Mouse (Mus musculus) hindbrain, embryonic 14.5 days (tissue): ENCODE measurements at regions not wholly inside any gene's neighbourhood (a gene's known extent, or its start where the extent isn't known, plus 50 kb on each side); places are given as distances from the start of the nearest gene placed in this dataset.
"Not testable (repeated sequence)": the region's sequence is repeated elsewhere in the genome, so short reads cannot be mapped to it uniquely, and the experiment has no call there.

ENCODE experiments used
- ATAC-seq: fragments of 200-750 bp; cut with Nextera tagmentation; 2 replicates; pipeline ENCODE4 v1.8.0; 2017; ENCODE audit warnings: moderate number of reproducible peaks, mild to moderate bottlenecking, moderate TSS enrichment, moderate library complexity; ENCODE audit not compliant: low FRiP score
- DNase-seq: peaks from one replicate; pipeline ENCODE4 v3.0.0-alpha.2; 2015; ENCODE audit warnings: low spot score
- H3K27ac ChIP-seq: fragments of 300-500 bp; sonication (generic); 2 replicates; pipeline ENCODE4 v1.5.1; 2014; ENCODE audit warnings: mild to moderate bottlenecking, moderate library complexity
- H3K27me3 ChIP-seq: fragments of 300-500 bp; sonication (generic); 2 replicates; pipeline ENCODE4 v1.6.1; 2014; ENCODE audit warnings: mild to moderate bottlenecking, low read length, mixed read lengths; ENCODE audit not compliant: control insufficient read depth, insufficient read depth
- H3K36me3 ChIP-seq: fragments of 300-500 bp; sonication (generic); replicated peaks from 2 replicates; pipeline ENCODE4 v1.6.1; 2014; ENCODE audit not compliant: control insufficient read depth, insufficient read depth
- H3K4me1 ChIP-seq: fragments of 300-500 bp; sonication (generic); replicated peaks from 2 replicates; pipeline ENCODE4 v1.6.1; 2014; ENCODE audit warnings: antibody characterized with exemption, low read length, mixed read lengths; ENCODE audit not compliant: control insufficient read depth, insufficient read depth
- H3K4me2 ChIP-seq: fragments of 300-500 bp; sonication (generic); replicated peaks from 2 replicates; pipeline ENCODE4 v1.6.1; 2014; ENCODE audit warnings: mild to moderate bottlenecking, moderate library complexity
- H3K4me3 ChIP-seq: fragments of 300-500 bp; sonication (generic); replicated peaks from 2 replicates; pipeline ENCODE4 v1.5.1; 2014; ENCODE audit warnings: mild to moderate bottlenecking, low read length
- H3K9ac ChIP-seq: fragments of 300-500 bp; sonication (generic); 2 replicates; pipeline ENCODE4 v1.6.1; 2014
- H3K9me3 ChIP-seq: fragments of 300-500 bp; sonication (generic); 2 replicates; pipeline ENCODE4 v1.6.1; 2016; ENCODE audit warnings: low read length; ENCODE audit not compliant: control insufficient read depth
- WGBS: fragments of 180-500 bp; shearing (Covaris S2); extraction: QIAGEN DNeasy Blood & Tissue Kit; methylation state at CpG from one replicate; pipeline ENCODE4 v1.1.7; 2014; 5-methylcytosine and 5-hydroxymethylcytosine counted together

DNA sequence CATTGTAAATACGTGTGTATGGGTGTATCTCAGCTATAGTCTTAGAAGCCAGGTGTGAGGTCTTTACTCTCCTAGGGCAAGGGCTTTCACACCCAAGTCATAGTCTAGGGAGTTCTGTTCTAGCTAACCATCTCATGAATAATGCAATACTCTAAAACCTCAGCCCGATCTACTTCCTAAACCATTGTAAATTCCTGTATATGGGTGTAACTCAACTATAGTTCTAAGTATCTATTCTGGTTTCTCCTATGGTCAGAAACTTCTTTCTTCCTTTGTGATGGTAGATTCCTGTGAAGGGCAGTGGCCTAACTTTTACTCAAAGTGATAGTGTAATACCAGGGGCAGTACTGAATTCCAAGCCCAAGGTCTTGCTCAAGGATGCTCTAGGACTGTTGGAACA, 58.7 kb upstream of the Srd5a3 start:
- H3K27me3 ChIP-seq, ATAC-seq, H3K36me3 ChIP-seq, H3K27ac ChIP-seq, H3K9ac ChIP-seq, H3K4me3 ChIP-seq, DNase-seq, H3K4me2 ChIP-seq, H3K4me1 ChIP-seq, H3K9me3 ChIP-seq: not testable (repeated sequence)
- 95% methylated on average over 2 of the region's 2 CpGs for WGBS

DNA sequence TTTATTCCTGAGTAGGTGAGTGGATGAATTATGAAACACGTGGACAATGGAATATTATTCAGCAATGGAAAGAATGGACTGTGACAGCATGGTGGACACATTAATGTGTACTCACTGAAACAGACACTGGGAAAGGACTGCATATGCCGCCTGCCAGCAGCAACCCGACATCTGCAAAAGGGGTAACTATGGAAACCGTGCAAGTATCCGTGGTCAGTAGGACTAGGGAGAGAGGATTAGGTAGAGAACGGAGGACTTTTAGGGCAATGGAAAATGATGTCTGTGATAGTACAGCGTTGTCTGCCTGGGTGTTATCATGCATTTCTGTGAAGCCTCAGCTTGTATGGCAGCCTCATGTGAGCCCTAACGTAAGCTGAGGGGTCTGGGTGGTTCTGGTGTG, 59.6 kb upstream of the Srd5a3 start:
- ATAC-seq (no peak), DNase-seq (no peak)
- H3K27ac ChIP-seq: no peak overlapping the region
- H3K27me3 ChIP-seq: 0 out of 2 replicates have a peak, but pooled peaks cover 4% of the 10 kb centered on the region
- no peaks in the 10 kb centered on the region for H3K9me3 ChIP-seq
- 47% methylated on average over 8 of the region's 8 CpGs for WGBS
- no peaks in the 10 kb centered on the region for H3K36me3 ChIP-seq
- no peak overlapping the region for H3K4me3 ChIP-seq
- no peak overlapping the region for H3K9ac ChIP-seq
- H3K4me2 ChIP-seq: no peak overlapping the region
- peaks cover 3% of the 10 kb centered on the region; the same call in 1 of the 2 replicates for H3K4me1 ChIP-seq

GRCm38 (mm10) chr5:76079204-76080025, 60.7 kb upstream of the Srd5a3 start:
- H3K9ac ChIP-seq: no peak overlapping the region
- peak overlapping the region; percentile 59; the same call in 1 of the 2 replicates for H3K27ac ChIP-seq
- DNase-seq (no peak), ATAC-seq (no peak; the same call in 1 of the 2 replicates)
- WGBS: 61% methylated on average over 11 of the region's 11 CpGs
- H3K4me2 ChIP-seq: no peak overlapping the region
- no peaks in the 10 kb centered on the region for H3K9me3 ChIP-seq
- H3K27me3 ChIP-seq: 0 out of 2 replicates have a peak, but pooled peaks cover 4% of the 10 kb centered on the region
- H3K36me3 ChIP-seq: no peaks in the 10 kb centered on the region
- peaks cover 6% of the 10 kb centered on the region; the same call in 1 of the 2 replicates for H3K4me1 ChIP-seq
- no peak overlapping the region for H3K4me3 ChIP-seq

DNA sequence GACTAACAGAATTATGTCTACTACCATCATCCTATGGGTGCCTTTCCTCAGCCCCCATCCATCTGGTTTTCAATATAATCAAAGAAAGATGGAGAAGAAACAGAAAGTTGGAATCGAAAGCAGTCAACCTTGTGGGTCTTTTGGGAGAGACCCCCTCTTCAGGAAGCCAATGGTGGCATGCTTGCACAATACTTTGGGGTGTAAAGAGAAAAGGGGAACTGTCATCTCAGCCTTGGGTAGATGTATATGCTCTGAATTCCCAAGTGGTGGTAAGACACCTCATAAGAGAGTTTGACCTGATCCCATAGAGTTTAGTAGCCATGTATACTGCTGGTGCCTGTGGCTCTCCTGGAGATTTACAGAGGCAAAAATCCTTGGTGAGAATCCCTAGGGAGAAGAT, 61.6 kb upstream of the Srd5a3 start:
- no peak overlapping the region for H3K9ac ChIP-seq
- peaks cover 6% of the 10 kb centered on the region; the same call in 1 of the 2 replicates for H3K4me1 ChIP-seq
- H3K27me3 ChIP-seq: 0 out of 2 replicates have a peak, but pooled peaks cover 4% of the 10 kb centered on the region
- no peak overlapping the region for H3K4me2 ChIP-seq
- H3K9me3 ChIP-seq: no peaks in the 10 kb centered on the region
- ATAC-seq: no peak
- no peak overlapping the region for H3K27ac ChIP-seq
- DNase-seq: no peak
- 98% methylated on average over 1 of the region's 1 CpGs for WGBS
- H3K4me3 ChIP-seq: no peak overlapping the region
- no peaks in the 10 kb centered on the region for H3K36me3 ChIP-seq

DNA sequence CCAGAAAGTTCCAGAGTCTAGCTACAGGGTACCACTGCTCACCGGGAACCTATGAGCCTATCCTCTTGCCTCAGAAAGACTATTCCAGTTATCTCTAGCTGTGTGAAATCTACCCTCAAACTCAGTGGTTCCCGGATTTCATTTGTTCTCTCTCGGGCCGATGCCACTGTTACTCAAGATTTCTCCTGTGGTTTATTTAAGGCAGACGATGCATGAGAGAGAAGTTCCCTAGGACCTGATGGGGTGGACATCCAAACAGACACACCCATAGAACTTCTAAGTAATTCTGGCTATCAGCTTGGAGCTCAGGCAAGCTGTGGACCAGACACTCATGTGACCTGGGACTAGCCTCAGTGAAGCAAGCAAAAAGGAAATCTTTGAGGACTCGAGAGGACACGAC, 63.8 kb upstream of the Srd5a3 start:
- Histone ChIP-seq H3K36me3 (no peaks in the 10 kb centered on the region), H3K9ac (no peak overlapping the region), H3K4me1 (peaks cover 6% of the 10 kb centered on the region; the same call in 1 of the 2 replicates), H3K4me3 (no peak overlapping the region), H3K9me3 (no peaks in the 10 kb centered on the region), H3K4me2 (no peak overlapping the region), H3K27me3 (0 out of 2 replicates have a peak, but pooled peaks cover 4% of the 10 kb centered on the region), H3K27ac (no peak overlapping the region)
- WGBS: 90% methylated on average over 7 of the region's 7 CpGs
- no peak for ATAC-seq
- DNase-seq: no peak

- ATAC-seq (no peak), DNase-seq (no peak)
- Histone ChIP-seq H3K9me3 (no peaks in the 10 kb centered on the region), H3K36me3 (no peaks in the 10 kb centered on the region), H3K4me2 (peak overlapping the region; percentile 29), H3K4me3 (no peak overlapping the region), H3K27me3 (0 out of 2 replicates have a peak, but pooled peaks cover 4% of the 10 kb centered on the region), H3K9ac (peak overlapping the region; percentile 9; the same call in 1 of the 2 replicates), H3K4me1 (peaks cover 6% of the 10 kb centered on the region; the same call in 1 of the 2 replicates), H3K27ac (peak overlapping the region; percentile 32; the same call in 1 of the 2 replicates)
- WGBS: 11% methylated on average over 8 of the region's 8 CpGs
Measured at GRCm38 (mm10) chr5:76075401-76075800, 64.7 kb upstream of the Srd5a3 start.

DNA sequence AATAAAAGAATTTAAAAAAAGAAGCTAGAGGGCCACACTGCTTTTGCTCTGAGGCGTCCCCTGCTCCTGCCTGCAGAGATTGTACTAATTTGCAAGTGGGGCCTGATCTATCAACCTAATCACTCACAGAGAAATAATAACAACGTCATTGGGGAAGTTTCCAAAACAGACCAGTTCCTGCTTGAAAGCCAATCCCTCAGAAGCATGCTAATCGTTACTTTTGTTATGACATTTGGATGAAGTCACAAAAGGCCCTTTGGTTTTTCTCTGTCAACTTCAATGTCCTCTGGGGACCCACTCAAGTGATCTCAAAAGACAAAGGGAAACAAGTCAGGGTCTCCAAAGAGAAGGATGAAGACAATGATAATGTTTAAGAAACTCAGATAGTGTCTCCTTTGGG, 72.2 kb upstream of the Srd5a3 start:
- no peak for DNase-seq
- Histone ChIP-seq H3K4me1 (no peaks in the 10 kb centered on the region), H3K4me3 (no peak overlapping the region), H3K4me2 (no peak overlapping the region), H3K36me3 (no peaks in the 10 kb centered on the region), H3K27ac (no peak overlapping the region), H3K27me3 (no peaks in the 10 kb centered on the region), H3K9me3 (no peaks in the 10 kb centered on the region), H3K9ac (no peak overlapping the region)
- WGBS: 65% methylated on average over 3 of the region's 3 CpGs
- no peak for ATAC-seq

DNA sequence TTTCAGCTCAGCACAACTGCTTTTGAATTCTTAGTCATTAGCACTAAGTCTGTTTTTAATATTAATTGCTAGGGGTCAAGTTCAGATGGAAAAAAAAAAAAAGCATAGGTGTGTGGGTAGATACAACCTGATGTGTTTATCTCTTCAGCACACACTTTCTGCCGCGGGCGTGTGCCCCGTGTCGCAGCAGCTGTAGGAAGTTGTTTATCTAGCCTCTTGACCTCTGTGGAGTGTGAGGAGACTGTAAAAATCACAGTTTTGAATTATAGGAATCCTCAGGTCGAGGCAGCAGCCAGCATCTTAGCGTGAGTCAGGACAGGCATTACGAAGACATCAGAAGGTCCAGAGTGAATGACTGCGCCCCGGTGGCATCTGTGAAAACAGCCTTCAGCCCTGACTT, 72.8 kb upstream of the Srd5a3 start:
- Histone ChIP-seq H3K27ac (no peak overlapping the region), H3K4me1 (no peaks in the 10 kb centered on the region), H3K27me3 (no peaks in the 10 kb centered on the region), H3K4me3 (no peak overlapping the region), H3K9ac (no peak overlapping the region), H3K9me3 (no peaks in the 10 kb centered on the region), H3K36me3 (no peaks in the 10 kb centered on the region), H3K4me2 (no peak overlapping the region)
- 71% methylated on average over 10 of the region's 10 CpGs for WGBS
- ATAC-seq: no peak
- no peak for DNase-seq

- Histone ChIP-seq H3K4me3 (no peak overlapping the region), H3K27ac (no peak overlapping the region), H3K36me3 (no peaks in the 10 kb centered on the region), H3K9ac (no peak overlapping the region), H3K9me3 (no peaks in the 10 kb centered on the region), H3K4me1 (no peaks in the 10 kb centered on the region), H3K27me3 (no peaks in the 10 kb centered on the region), H3K4me2 (no peak overlapping the region)
- DNase-seq (no peak), ATAC-seq (no peak)
- WGBS: 57% methylated on average over 4 of the region's 4 CpGs
Measured at GRCm38 (mm10) chr5:76065789-76066188, 74.3 kb upstream of the Srd5a3 start.
